Mouse (Mus musculus) heart, embryonic 10.5 days (tissue): ENCODE results near the gene Evx2. TPM values are rescaled to one million over a fixed set of nuclear protein-coding genes. Genes with fewer than 3 reads are reported as not detected.

Experiments used
- microRNA-seq: library from miRNA; unstranded; fragments of <30 nt; microRNA quantifications from one replicate; pipeline ENCODE4, GENCODE M21; 2017
- polyA plus RNA-seq: library from polyadenylated mRNA; unstranded; fragments of >200 nt; fragmentation: Nextera tagmentation; extraction: Ambion mirVana; gene quantifications from 2 replicates; pipeline ENCODE4 v1.2.1, GENCODE M21; 2016

Gene Evx2
- polyA plus RNA-seq, 1 experiment from 2014 or later, result not detected

Small RNA genes lying within 50 kb of the gene (microRNA-seq; reads per million reads assigned to microRNA genes)
- gene Gm44463, result not detected

Other genes with a start within 250 kb of the Evx2 start
- gene Lnpk, start 80.1 kb downstream of the Evx2 start, polyA plus RNA-seq, result 24.6 and 28.0 TPM in 2 replicates
- 0.40 TPM in 1 of 2 replicates, not detected in the other for gene Hoxd13, start 8.8 kb upstream of the Evx2 start, polyA plus RNA-seq
- 1.1 TPM in 1 of 2 replicates, not detected in the other for gene Hoxd12, start 15.5 kb upstream of the Evx2 start, polyA plus RNA-seq
- gene Hoxd11, start 20.0 kb upstream of the Evx2 start, polyA plus RNA-seq, result 0.07 and 2.1 TPM in 2 replicates
- 2.3 TPM in 1 of 2 replicates, not detected in the other for gene Hoxd10, start 32.4 kb upstream of the Evx2 start, polyA plus RNA-seq
- gene Hoxd9, start 38.2 kb upstream of the Evx2 start, polyA plus RNA-seq, result 3.0 TPM in 1 of 2 replicates, not detected in the other
- 0.09 and 1.3 TPM in 2 replicates for gene Hoxd8, start 45.1 kb upstream of the Evx2 start, polyA plus RNA-seq
- gene Hoxd3, start 52.4 kb upstream of the Evx2 start, polyA plus RNA-seq, result 0.73 and 2.9 TPM in 2 replicates
- 0.29 TPM in 1 of 2 replicates, not detected in the other for gene Hoxd4, start 52.4 kb upstream of the Evx2 start, polyA plus RNA-seq
- gene Gm28230, start 67.2 kb upstream of the Evx2 start, polyA plus RNA-seq, result 0.07 and 0.35 TPM in 2 replicates
- 0.22 and 0.49 TPM in 2 replicates for gene Hoxd1, start 103.4 kb upstream of the Evx2 start, polyA plus RNA-seq
- gene Mtx2, start 166.2 kb upstream of the Evx2 start, polyA plus RNA-seq, result 141 and 146 TPM in 2 replicates